Mouse (Mus musculus): ENCODE measurements around the gene Hs6st1.

- no peak for TF ChIP-seq CTCF (IDR thresholded peaks at IDR 0.05; ENCODE audit: extremely low read depth, insufficient read depth, insufficient read length, insufficient replicate concordance)
- no peak for TF ChIP-seq POLR2A (IDR thresholded peaks at IDR 0.05; ENCODE audit: low read depth, low read length)
Measured at GRCm38 (mm10) chr1:36020315-36020714, 47.9 kb upstream of the Hs6st1 start.

Measured in spleen, adult 2 months (tissue).